Mouse (Mus musculus) limb, embryonic 11.5 days (tissue): ENCODE results near the gene 4933428G20Rik. TPM values are rescaled to one million over a fixed set of nuclear protein-coding genes. Genes with fewer than 3 reads are reported as not detected.
A peak's percentile ranks its signal among the peaks of the same experiment; 100 is the strongest.

ENCODE experiments used
- ATAC-seq: fragments of 200-750 bp; cut with Nextera tagmentation; 2 replicates; pipeline ENCODE4 v1.8.0; 2017; ENCODE audit warnings: low read depth; ENCODE audit not compliant: insufficient number of reproducible peaks, low FRiP score, low TSS enrichment
- DNase-seq: peaks from one replicate; pipeline ENCODE4 v3.0.0-alpha.2; 2015; ENCODE audit warnings: low spot score
- H3K27ac ChIP-seq: fragments of 300-500 bp; sonication (generic); replicated peaks from 2 replicates; pipeline ENCODE4 v1.5.1; 2014; ENCODE audit warnings: low read depth, mild to moderate bottlenecking, low read length
- H3K27me3 ChIP-seq: fragments of 300-500 bp; sonication (generic); 2 replicates; pipeline ENCODE4 v1.6.1; 2014; ENCODE audit warnings: mild to moderate bottlenecking, low read length, mixed read lengths; ENCODE audit not compliant: control insufficient read depth, insufficient read depth
- H3K36me3 ChIP-seq: fragments of 300-500 bp; sonication (generic); 2 replicates; pipeline ENCODE4 v1.6.1; 2014; ENCODE audit warnings: mild to moderate bottlenecking, low read length, moderate library complexity, mixed read lengths; ENCODE audit not compliant: control insufficient read depth, insufficient read depth
- H3K4me1 ChIP-seq: fragments of 300-500 bp; sonication (generic); 2 replicates; pipeline ENCODE4 v1.6.1; 2014; ENCODE audit warnings: low read length, mixed read lengths; ENCODE audit not compliant: control insufficient read depth, insufficient read depth
- H3K4me2 ChIP-seq: fragments of 300-500 bp; sonication (generic); 2 replicates; pipeline ENCODE4 v1.6.1; 2014; ENCODE audit warnings: low read depth, mild to moderate bottlenecking, moderate library complexity; ENCODE audit not compliant: severe bottlenecking
- H3K4me3 ChIP-seq: fragments of 300-500 bp; sonication (generic); 2 replicates; pipeline ENCODE4 v1.5.1; 2014; ENCODE audit warnings: low read depth, low read length
- H3K9ac ChIP-seq: fragments of 300-500 bp; sonication (generic); 2 replicates; pipeline ENCODE4 v1.6.1; 2014; ENCODE audit warnings: mild to moderate bottlenecking, low read length
- H3K9me3 ChIP-seq: fragments of 300-500 bp; sonication (generic); 2 replicates; pipeline ENCODE4 v1.6.1; 2016; ENCODE audit warnings: low read length; ENCODE audit not compliant: control insufficient read depth
- WGBS: fragments of 180-500 bp; shearing (Covaris S2); extraction: QIAGEN DNeasy Blood & Tissue Kit; methylation state at CpG from one replicate; pipeline ENCODE4 v1.1.7; 2014; 5-methylcytosine and 5-hydroxymethylcytosine counted together
- polyA plus RNA-seq: library from polyadenylated mRNA; unstranded; fragments of >200 nt; fragmentation: Nextera tagmentation; extraction: Ambion mirVana; gene quantifications from 2 replicates; pipeline ENCODE4 v1.2.1, GENCODE M21; 2014

Gene 4933428G20Rik
- polyA plus RNA-seq, 1 experiment from 2014 or later, result not detected

DNA sequence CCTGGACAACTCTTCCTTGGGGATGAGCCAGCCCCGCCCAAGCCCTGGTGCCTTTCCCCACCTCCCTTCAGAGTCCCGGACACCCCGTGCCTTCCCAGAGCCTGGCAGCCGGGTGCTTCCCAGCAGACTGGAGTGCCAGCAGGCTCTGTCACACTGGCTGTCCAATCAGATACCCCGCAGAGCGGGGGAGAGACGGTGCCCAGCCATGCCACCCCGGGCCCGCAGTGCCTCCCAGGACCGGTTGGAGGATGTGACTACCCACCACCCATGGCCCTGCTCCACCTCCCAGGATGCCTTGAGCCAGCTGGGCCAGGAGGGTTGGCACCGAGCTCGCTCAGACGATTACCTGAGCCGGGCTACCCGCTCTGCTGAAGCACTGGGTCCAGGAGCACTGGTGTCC lies 48.5 kb downstream of the 4933428G20Rik start:
- Histone ChIP-seq H3K9ac (no peak overlapping the region), H3K4me3 (no peak overlapping the region), H3K36me3 (peaks cover 35% of the 10 kb centered on the region), H3K9me3 (no peaks in the 10 kb centered on the region), H3K4me2 (no peak overlapping the region), H3K27ac (no peak overlapping the region), H3K4me1 (peaks cover 12% of the 10 kb centered on the region), H3K27me3 (no peaks in the 10 kb centered on the region)
- DNase-seq (no peak), ATAC-seq (no peak)
- 95% methylated on average over 15 of the region's 15 CpGs for WGBS

DNA sequence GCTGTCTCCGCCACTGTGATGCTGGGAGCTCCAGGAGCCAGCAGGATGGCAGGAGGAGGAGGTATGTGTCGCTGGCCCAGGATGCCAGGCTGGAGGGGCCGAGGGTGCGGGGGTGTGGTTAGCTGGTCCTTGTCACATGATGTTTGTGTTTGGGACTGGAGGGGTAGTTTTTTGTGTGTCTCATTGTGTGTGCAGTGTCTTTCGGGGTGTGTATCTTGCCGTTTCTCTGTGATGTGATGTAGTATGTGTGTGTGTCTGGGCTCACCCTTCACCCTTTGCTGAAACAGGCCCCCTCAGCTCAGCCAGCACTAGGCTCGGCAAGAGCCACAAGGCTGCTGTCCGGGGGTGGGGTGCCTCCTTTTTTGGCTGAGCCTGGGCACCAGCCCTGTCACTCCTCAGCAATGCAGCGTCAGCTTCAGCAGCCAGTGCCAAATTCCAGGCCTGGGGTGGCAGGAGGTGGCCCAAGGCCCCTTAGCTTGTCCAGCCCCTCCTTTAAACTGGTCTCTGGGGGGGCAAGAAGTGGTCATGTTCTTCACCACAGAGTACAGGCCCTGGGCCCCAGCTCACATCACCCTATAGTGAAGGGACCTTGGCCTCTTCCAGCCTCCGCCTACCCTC lies 49.7 kb downstream of the 4933428G20Rik start:
- H3K4me1 ChIP-seq, result peaks cover 12% of the 10 kb centered on the region
- H3K4me2 ChIP-seq, result peak overlapping the region; percentile 60
- no peaks in the 10 kb centered on the region for H3K27me3 ChIP-seq
- peak overlapping the region; percentile 12; the same call in 1 of the 2 replicates for H3K9ac ChIP-seq
- peaks cover 26% of the 10 kb centered on the region for H3K36me3 ChIP-seq
- peak overlapping the region; percentile 34 for H3K4me3 ChIP-seq
- no peaks in the 10 kb centered on the region for H3K9me3 ChIP-seq
- ATAC-seq (0 out of 2 replicates have a peak, but pooled peaks have one; percentile 22), DNase-seq (no peak)
- H3K27ac ChIP-seq, result no peak overlapping the region
- WGBS, result 33% methylated on average over 10 of the region's 10 CpGs

DNA sequence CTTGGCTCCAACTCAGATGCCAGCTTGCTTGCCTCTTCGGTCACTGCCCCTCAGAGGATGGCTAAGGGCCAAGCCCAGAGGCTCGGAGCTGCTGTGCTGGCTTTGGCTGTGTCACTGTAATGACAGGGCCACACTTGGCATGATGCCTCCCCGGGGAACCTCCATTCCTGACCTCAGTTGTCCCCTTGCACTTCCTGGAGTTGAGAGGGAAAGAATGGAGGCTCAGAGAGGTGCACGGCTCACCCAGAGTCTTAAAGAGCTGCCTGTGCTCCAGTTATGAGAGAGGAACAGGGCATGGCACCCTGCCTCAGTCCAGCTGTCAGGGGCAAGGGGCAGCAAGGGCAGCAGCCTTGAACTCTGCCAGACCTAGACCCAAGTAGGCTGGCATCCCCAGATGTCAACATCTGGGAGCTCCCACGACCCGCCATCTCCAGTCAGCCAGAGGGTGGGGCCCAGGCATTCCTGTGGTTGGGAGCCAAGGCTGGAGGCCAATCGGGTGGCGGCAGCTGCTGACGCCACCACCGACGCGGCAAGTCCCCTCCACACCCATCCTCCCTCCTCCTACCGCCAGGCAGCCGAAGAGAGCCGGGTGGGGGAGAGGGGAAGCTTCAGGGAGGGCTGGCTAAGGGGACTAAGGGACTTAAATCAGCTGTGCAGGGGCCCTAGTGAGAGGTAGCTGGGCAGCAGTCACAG lies 50.4 kb downstream of the 4933428G20Rik start:
- Histone ChIP-seq H3K4me1 (peaks cover 12% of the 10 kb centered on the region), H3K27me3 (no peaks in the 10 kb centered on the region), H3K9me3 (no peaks in the 10 kb centered on the region), H3K4me2 (peak overlapping the region; percentile 60), H3K27ac (peak overlapping the region; percentile 40; the same call in 1 of the 2 replicates), H3K9ac (no peak overlapping the region), H3K4me3 (peak overlapping the region; percentile 34), H3K36me3 (peaks cover 27% of the 10 kb centered on the region)
- peak; percentile 74 for ATAC-seq
- peak; percentile 83 for DNase-seq
- 19% methylated on average over 15 of the region's 15 CpGs for WGBS

DNA sequence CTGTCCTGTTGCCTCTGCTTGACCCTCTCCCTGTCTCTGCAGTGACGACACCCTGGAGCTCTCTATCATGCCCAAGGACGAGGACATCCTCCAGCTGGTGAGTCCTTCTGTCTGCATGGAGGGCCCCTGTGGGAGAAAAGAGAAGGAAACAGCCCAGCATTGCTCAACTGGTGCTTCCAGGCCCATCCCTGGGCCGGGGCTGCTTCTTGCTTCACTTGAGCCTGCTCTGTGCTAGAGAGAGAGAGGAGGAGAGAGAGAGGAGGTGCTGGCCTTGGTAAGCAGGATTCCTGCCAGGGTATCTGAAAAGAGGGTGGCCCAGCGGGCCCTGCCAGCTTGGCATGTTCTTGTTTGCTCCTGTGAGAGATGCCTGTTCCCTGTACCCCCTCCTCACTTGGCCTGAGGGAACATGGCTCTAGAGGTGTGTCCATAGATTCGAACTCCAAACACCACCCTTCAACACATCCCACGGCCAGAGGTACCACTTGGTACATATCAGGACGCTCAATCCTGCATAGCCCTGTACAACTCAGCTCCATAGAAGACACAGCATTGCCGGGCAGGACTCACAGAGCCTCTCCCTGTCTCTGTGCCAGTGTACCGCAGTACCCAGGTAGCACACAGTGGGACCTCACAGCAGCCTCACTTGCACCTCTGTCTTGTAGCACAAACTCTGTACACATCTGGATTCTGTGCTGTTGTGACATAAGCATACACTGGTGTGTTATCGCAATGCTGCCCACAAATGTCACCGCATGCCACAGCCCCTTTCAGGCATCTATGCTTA lies 51.3 kb downstream of the 4933428G20Rik start:
- 95% methylated on average over 11 of the region's 11 CpGs for WGBS
- Histone ChIP-seq H3K27me3 (no peaks in the 10 kb centered on the region), H3K4me3 (no peak overlapping the region), H3K4me1 (peaks cover 12% of the 10 kb centered on the region), H3K36me3 (peaks cover 33% of the 10 kb centered on the region), H3K9ac (no peak overlapping the region), H3K27ac (no peak overlapping the region), H3K4me2 (no peak overlapping the region), H3K9me3 (no peaks in the 10 kb centered on the region)
- DNase-seq (no peak), ATAC-seq (no peak)

DNA sequence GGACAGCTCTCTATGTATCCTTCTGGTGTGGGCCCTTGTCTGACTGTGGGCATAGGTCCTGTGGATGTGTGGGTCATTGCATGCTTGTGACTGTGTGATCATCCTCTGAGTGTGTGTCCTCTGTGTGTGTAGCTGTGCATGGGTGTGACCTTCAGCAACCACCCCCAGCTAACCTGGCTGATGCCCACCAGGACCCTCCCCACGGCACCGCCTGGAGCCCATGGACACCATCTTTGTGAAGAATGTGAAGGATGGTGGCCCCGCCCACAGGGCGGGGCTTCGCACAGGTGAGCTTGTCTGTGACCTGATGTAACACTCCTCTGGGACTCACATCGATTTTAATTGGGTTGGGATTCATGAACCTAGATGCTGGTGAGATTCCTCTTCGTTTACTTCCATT lies 52.2 kb downstream of the 4933428G20Rik start:
- Histone ChIP-seq H3K4me2 (no peak overlapping the region), H3K9ac (no peak overlapping the region), H3K9me3 (no peaks in the 10 kb centered on the region), H3K27me3 (no peaks in the 10 kb centered on the region), H3K4me3 (no peak overlapping the region), H3K27ac (no peak overlapping the region), H3K4me1 (peaks cover 12% of the 10 kb centered on the region), H3K36me3 (peaks cover 33% of the 10 kb centered on the region)
- ATAC-seq (no peak), DNase-seq (no peak)
- 72% methylated on average over 7 of the region's 7 CpGs for WGBS

DNA sequence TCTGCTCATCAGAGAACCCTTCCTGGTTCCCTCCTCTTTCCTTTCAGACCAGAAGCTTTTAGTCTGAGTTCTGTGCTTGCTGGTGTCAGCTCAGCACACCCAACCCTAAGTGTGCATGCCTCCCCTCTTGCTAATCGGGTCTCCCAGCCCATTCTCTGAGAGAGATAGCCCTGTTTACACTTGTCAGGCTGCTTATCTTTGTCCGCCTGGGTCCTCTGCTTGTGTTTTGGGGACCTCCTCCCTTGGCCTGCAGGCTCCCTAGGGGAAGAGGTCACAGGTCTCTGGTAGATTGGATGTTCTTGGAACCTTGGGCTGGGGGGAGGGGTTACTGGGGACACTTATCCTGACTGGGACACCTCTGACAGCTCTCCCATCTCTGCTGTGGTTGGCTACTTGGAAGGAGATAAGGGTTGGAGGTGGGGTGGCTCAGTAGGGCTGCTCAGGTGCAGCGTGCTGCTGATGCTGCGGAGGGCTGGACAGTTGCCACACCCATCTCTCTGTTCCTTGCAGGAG lies 54.1 kb downstream of the 4933428G20Rik start:
- Histone ChIP-seq H3K4me1 (peaks cover 28% of the 10 kb centered on the region), H3K4me3 (no peak overlapping the region), H3K36me3 (peaks cover 25% of the 10 kb centered on the region), H3K9me3 (no peaks in the 10 kb centered on the region), H3K9ac (no peak overlapping the region), H3K27ac (no peak overlapping the region), H3K27me3 (no peaks in the 10 kb centered on the region), H3K4me2 (no peak overlapping the region)
- no peak for ATAC-seq
- WGBS, result 58% methylated on average over 4 of the region's 4 CpGs
- no peak for DNase-seq

DNA sequence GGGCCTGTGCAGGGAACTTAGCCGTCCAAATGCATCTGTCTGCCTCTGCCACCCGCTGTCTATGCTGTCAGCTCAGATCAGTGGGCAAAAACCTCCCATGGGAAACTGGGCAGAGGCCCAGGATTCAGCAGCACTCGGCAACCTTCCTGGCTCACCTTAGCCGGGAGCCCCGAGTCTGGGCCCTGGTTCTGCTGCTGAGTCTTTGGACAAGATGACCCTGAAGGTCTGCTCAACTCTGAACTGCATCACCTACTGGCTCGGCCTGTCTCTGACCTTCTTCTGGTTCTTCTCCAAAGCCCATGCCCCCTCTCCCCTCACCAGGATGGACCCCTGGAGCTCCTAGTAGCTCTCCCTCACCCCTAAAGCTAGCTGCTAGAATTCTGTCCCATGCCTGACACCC lies 54.5 kb downstream of the 4933428G20Rik start:
- H3K4me3 ChIP-seq, result no peak overlapping the region
- 78% methylated on average over 6 of the region's 6 CpGs for WGBS

More for the DNA sequence above, 54.5 kb downstream of the 4933428G20Rik start:
- DNase-seq (no peak), ATAC-seq (no peak)
- Histone ChIP-seq H3K27me3 (no peaks in the 10 kb centered on the region), H3K4me1 (peaks cover 29% of the 10 kb centered on the region), H3K27ac (no peak overlapping the region), H3K9me3 (no peaks in the 10 kb centered on the region), H3K4me2 (no peak overlapping the region), H3K9ac (no peak overlapping the region), H3K36me3 (peaks cover 25% of the 10 kb centered on the region)
